Mouse (Mus musculus): ENCODE measurements at regions not wholly inside any gene's neighbourhood (a gene's known extent, or its start where the extent isn't known, plus 50 kb on each side); places are given as distances from the start of the nearest gene placed in this dataset.

DNA sequence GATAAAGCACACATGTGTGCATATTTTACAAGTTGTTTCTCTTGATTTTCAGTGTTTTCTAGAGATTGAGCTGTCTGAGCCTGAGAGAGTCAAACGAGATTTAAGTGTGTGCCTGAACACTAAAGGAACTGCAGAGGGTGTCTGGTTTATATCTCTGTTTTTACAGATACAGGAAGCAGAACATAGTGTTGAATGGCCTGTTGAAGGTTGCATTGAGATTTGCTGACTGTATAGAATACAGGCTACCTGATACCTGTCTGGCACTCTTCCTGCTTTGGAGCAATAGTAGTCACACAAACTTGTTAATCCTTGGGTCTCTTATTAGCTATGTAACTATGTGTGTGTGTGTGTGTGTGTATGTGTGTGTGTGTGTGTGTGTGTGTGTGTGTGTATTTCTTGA is 431.7 kb downstream of the Rnf144b start:
- TF ChIP-seq POLR2A (IDR thresholded peaks at IDR 0.05; ENCODE audit: insufficient read depth, low read depth, low read length) (no peak), CTCF (IDR thresholded peaks at IDR 0.05; ENCODE audit: insufficient read depth, low read depth, low read length) (no peak)

Measured in olfactory bulb, adult 2 months (tissue).